Mouse (Mus musculus): ENCODE measurements around the gene Kcna2. TPM values are rescaled to one million over a fixed set of nuclear protein-coding genes. Genes with fewer than 3 reads are reported as not detected.

Gene Kcna2
- polyA plus RNA-seq, 1 experiment from 2014 or later = 0.17 TPM

DNA sequence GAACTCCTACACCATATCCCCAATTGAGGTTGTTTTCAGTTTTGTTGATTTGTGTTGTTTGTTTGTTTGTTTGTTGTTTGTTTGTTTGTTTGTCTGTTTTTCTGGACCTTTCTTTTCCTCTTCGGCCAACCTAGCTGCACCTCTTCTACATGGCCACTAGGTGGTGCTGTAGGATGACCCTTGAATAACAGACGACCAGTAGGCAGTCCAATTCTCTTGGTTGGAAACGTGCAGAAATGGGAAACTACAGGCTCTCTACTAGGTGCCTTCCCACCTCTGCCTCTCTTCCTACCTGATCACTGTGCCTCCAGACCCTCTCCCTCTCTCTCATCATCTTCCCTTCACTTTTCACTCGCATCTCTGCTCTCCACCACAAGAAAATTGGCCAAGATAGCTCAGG is 6.9 kb upstream of the Kcna2 start:
- Histone ChIP-seq H3K27me3 (ENCODE audit: control insufficient read depth, insufficient read depth, low read length) (no peaks in the 10 kb centered on the region), H3K4me2 (ENCODE audit: low read depth) (no peak overlapping the region), H3K9ac (ENCODE audit: low read length) (no peak overlapping the region), H3K4me1 (ENCODE audit: control insufficient read depth, insufficient read depth, low read length) (no peaks in the 10 kb centered on the region), H3K9me3 (ENCODE audit: control insufficient read depth, low read length) (no peaks in the 10 kb centered on the region), H3K36me3 (ENCODE audit: control insufficient read depth, insufficient read depth, low read length) (no peaks in the 10 kb centered on the region), H3K4me3 (ENCODE audit: low read depth, low read length) (no peak overlapping the region), H3K27ac (ENCODE audit: low read depth, low read length) (no peak overlapping the region)
- peak; percentile 54 for DNase-seq (ENCODE audit: low spot score)
- no peak for ATAC-seq (ENCODE audit: insufficient read depth, low FRiP score, low TSS enrichment)
- WGBS = 6% methylated on average over 4 of the region's 4 CpGs

DNA sequence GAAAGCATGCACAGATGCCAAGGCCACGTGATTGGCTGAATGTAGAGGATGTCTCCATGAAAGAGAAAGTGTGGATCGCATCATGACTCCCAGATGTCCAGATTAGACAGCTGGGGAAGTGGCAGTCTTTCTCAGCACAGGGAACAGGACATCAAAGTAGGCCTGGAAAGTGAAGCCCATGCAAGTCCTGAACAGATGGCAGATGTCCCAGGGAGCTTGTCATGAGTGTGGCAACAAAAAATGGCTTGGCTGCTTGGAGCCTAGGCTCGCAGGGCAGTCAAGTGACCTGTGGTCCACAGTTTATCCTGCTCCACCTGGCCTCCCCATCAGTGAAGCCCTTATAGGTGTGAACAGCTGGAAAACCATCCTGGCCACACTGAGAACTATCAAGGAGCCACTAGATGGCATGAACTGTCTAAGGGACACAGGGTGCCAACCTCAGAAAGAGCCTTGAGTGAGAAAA is 4.6 kb upstream of the Kcna2 start:
- 69% methylated on average over 3 of the region's 3 CpGs for WGBS
- H3K4me3 ChIP-seq (ENCODE audit: low read depth, low read length) = no peak overlapping the region
- no peak overlapping the region for H3K9ac ChIP-seq (ENCODE audit: low read length)
- H3K36me3 ChIP-seq (ENCODE audit: control insufficient read depth, insufficient read depth, low read length) = no peaks in the 10 kb centered on the region
- H3K9me3 ChIP-seq (ENCODE audit: control insufficient read depth, low read length) = no peaks in the 10 kb centered on the region
- peaks cover 3% of the 10 kb centered on the region; the same call in 1 of the 2 replicates for H3K4me1 ChIP-seq (ENCODE audit: control insufficient read depth, insufficient read depth, low read length)
- no peak for DNase-seq (ENCODE audit: low spot score)
- H3K4me2 ChIP-seq (ENCODE audit: low read depth) = no peak overlapping the region
- peaks cover 15% of the 10 kb centered on the region; the same call in 1 of the 2 replicates for H3K27me3 ChIP-seq (ENCODE audit: control insufficient read depth, insufficient read depth, low read length)
- ATAC-seq (ENCODE audit: insufficient read depth, low FRiP score, low TSS enrichment) = no peak
- H3K27ac ChIP-seq (ENCODE audit: low read depth, low read length) = no peak overlapping the region

DNA sequence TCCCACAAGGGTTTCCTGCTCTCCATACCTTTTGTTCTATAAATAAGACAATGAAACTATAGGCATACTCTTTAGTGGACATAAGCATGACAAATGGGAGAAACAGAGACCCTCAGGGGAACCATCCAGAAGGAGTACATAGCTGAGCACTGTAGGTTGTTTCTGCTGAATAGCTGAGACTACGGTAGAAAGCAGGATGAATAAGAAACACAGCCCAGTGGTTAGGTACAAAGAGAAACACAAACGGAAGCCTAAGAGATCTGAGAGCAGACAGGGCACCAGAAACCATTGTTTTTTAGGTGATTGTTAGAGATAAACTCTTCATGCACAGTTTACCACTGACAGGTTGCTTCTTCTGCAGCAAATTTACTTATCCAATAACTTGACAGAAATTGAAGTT is 1.1 kb upstream of the Kcna2 start:
- peaks cover 34% of the 10 kb centered on the region; the same call in 1 of the 2 replicates for H3K27me3 ChIP-seq (ENCODE audit: control insufficient read depth, insufficient read depth, low read length)
- 52% methylated on average over 2 of the region's 2 CpGs for WGBS
- H3K4me2 ChIP-seq (ENCODE audit: low read depth) = no peak overlapping the region
- no peaks in the 10 kb centered on the region for H3K36me3 ChIP-seq (ENCODE audit: control insufficient read depth, insufficient read depth, low read length)
- DNase-seq (ENCODE audit: low spot score) (no peak), ATAC-seq (ENCODE audit: insufficient read depth, low FRiP score, low TSS enrichment) (no peak)
- H3K4me1 ChIP-seq (ENCODE audit: control insufficient read depth, insufficient read depth, low read length) = peaks cover 4% of the 10 kb centered on the region; the same call in 1 of the 2 replicates
- no peak overlapping the region for H3K27ac ChIP-seq (ENCODE audit: low read depth, low read length)
- H3K9me3 ChIP-seq (ENCODE audit: control insufficient read depth, low read length) = no peaks in the 10 kb centered on the region
- H3K4me3 ChIP-seq (ENCODE audit: low read depth, low read length) = no peak overlapping the region
- H3K9ac ChIP-seq (ENCODE audit: low read length) = no peak overlapping the region

DNA sequence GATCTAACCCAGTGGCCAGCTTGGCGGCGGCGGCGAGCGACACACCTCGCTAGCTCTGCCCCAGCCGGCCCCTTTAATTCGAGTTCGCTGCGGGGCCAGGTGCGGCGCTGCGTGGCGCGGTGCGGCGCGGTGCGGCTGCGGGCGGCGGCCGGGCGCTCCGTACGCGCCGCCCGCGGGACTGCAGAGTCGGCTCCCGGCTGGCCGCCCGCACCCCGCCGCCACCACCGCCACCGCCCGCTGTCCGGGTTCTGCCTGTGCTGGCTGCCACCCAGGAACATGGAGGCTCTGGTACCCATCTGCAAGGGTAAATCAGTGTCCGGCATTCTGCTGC is 475 bp downstream of the Kcna2 start:
- Histone ChIP-seq H3K27me3 (ENCODE audit: control insufficient read depth, insufficient read depth, low read length) (peaks cover 34% of the 10 kb centered on the region; the same call in 1 of the 2 replicates), H3K4me3 (ENCODE audit: low read depth, low read length) (peak overlapping the region; percentile 57), H3K9ac (ENCODE audit: low read length) (peak overlapping the region; percentile 51), H3K9me3 (ENCODE audit: control insufficient read depth, low read length) (no peaks in the 10 kb centered on the region), H3K27ac (ENCODE audit: low read depth, low read length) (no peak overlapping the region), H3K4me2 (ENCODE audit: low read depth) (peak overlapping the region; percentile 99), H3K4me1 (ENCODE audit: control insufficient read depth, insufficient read depth, low read length) (peaks cover 4% of the 10 kb centered on the region; the same call in 1 of the 2 replicates), H3K36me3 (ENCODE audit: control insufficient read depth, insufficient read depth, low read length) (no peaks in the 10 kb centered on the region)
- ATAC-seq (ENCODE audit: insufficient read depth, low FRiP score, low TSS enrichment) = peak; percentile 51; the same call in 1 of the 2 replicates
- DNase-seq (ENCODE audit: low spot score) = peak; percentile 13
- WGBS = 0% methylated on average over 16 of the region's 41 CpGs

DNA sequence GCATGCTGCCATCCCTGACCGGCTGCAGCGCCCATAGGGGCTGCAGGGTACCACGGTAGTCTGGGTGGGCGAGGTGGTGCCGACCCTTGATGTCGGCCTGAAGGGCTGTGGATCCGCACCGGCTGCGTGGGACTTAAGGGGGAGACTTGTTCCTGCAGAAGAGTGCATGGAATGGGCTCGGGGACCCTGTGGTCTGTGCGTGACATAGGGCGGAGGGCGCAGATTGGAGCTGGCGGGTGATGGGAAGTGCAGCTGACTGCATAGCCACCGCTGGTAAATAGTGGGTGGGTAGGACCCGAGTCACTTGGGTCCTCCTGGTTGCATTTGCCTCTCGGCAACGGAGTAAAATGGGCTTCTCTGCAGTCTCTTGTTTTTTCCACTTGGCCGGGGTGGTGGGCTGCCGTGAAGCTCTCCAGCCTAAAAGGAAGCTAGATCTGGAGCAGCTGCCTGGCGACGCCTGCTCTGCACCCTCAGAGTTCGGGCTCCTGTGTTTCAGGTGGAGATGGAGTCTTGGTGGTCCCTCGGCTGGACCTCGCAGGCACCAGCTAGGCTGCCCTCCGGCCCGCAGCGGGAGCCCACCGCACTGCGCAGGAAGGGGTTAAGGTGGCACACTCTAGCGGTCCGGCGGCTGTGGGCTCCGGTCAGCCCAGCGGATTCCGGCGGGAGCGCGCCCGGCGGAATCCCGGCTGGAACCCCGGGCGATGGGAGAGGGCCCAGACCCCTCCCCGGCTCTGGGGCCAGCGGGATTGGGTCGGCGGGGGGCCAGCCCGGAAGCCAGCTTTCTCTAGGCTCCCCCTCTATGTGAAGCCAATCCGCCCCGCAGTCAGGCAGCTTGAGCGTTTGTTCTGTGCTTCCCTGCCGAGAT is 1.1 kb downstream of the Kcna2 start:
- under 1% methylated on average over 52 of the region's 53 CpGs for WGBS
- H3K27me3 ChIP-seq (ENCODE audit: control insufficient read depth, insufficient read depth, low read length) = peaks cover 34% of the 10 kb centered on the region; the same call in 1 of the 2 replicates
- no peaks in the 10 kb centered on the region for H3K36me3 ChIP-seq (ENCODE audit: control insufficient read depth, insufficient read depth, low read length)
- peaks cover 4% of the 10 kb centered on the region; the same call in 1 of the 2 replicates for H3K4me1 ChIP-seq (ENCODE audit: control insufficient read depth, insufficient read depth, low read length)
- H3K4me2 ChIP-seq (ENCODE audit: low read depth) = peak overlapping the region; percentile 99
- H3K9ac ChIP-seq (ENCODE audit: low read length) = peak overlapping the region; percentile 51
- ATAC-seq (ENCODE audit: insufficient read depth, low FRiP score, low TSS enrichment) (peak; percentile 86), DNase-seq (ENCODE audit: low spot score) (peak; percentile 64)
- peak overlapping the region; percentile 57 for H3K4me3 ChIP-seq (ENCODE audit: low read depth, low read length)
- H3K27ac ChIP-seq (ENCODE audit: low read depth, low read length) = no peak overlapping the region
- H3K9me3 ChIP-seq (ENCODE audit: control insufficient read depth, low read length) = no peaks in the 10 kb centered on the region

DNA sequence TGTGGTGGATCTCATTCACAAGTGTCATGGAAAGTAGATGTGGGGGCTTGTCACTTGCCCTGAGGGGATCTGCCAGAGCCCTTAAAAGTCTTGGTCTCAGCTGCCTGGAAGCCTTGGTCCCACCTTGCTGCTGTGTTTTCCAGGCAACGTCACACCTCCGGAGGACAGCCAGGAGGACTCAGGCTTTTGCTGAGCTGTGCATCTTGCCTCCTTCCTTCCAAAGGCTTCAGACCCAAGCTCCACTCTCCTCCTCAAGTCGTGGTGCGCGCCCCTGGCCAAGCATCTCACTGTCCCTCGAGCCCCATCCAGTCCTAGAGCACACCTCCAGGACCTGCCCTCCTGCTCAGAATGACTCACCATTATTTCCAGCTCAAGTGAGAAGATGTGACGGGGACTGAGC is 2.1 kb downstream of the Kcna2 start:
- H3K27ac ChIP-seq (ENCODE audit: low read depth, low read length) = no peak overlapping the region
- H3K9me3 ChIP-seq (ENCODE audit: control insufficient read depth, low read length) = no peaks in the 10 kb centered on the region
- H3K4me1 ChIP-seq (ENCODE audit: control insufficient read depth, insufficient read depth, low read length) = peaks cover 4% of the 10 kb centered on the region; the same call in 1 of the 2 replicates
- no peak overlapping the region for H3K9ac ChIP-seq (ENCODE audit: low read length)
- peak overlapping the region; percentile 99; the same call in 1 of the 2 replicates for H3K4me2 ChIP-seq (ENCODE audit: low read depth)
- no peak overlapping the region for H3K4me3 ChIP-seq (ENCODE audit: low read depth, low read length)
- no peaks in the 10 kb centered on the region for H3K36me3 ChIP-seq (ENCODE audit: control insufficient read depth, insufficient read depth, low read length)
- H3K27me3 ChIP-seq (ENCODE audit: control insufficient read depth, insufficient read depth, low read length) = peaks cover 34% of the 10 kb centered on the region; the same call in 1 of the 2 replicates
- WGBS = 76% methylated on average over 7 of the region's 7 CpGs
- DNase-seq (ENCODE audit: low spot score) = no peak
- no peak for ATAC-seq (ENCODE audit: insufficient read depth, low FRiP score, low TSS enrichment)

DNA sequence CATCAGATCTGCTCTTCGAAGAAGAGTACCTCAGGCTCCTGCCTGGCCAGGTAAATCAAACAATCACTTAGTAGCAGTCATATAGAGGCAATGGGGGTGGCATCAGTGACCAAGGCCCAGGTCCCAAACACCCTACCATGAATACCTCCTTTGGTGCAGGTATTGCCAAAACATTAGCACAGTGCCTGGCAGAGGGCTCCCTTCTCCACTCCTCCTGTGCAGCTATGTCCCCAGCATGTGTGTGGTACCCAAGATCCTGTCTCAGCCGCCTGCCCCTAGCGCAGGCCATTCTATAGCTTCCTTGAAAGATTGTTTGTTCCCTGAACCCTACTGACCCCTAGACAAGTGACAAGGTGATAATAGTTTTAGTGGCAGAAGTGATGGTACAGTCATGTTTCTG is 2.5 kb downstream of the Kcna2 start:
- H3K4me3 ChIP-seq (ENCODE audit: low read depth, low read length) = no peak overlapping the region
- H3K36me3 ChIP-seq (ENCODE audit: control insufficient read depth, insufficient read depth, low read length) = no peaks in the 10 kb centered on the region
- no peaks in the 10 kb centered on the region for H3K9me3 ChIP-seq (ENCODE audit: control insufficient read depth, low read length)
- H3K4me1 ChIP-seq (ENCODE audit: control insufficient read depth, insufficient read depth, low read length) = peaks cover 4% of the 10 kb centered on the region; the same call in 1 of the 2 replicates
- 89% methylated on average over 3 of the region's 3 CpGs for WGBS
- H3K27me3 ChIP-seq (ENCODE audit: control insufficient read depth, insufficient read depth, low read length) = peaks cover 34% of the 10 kb centered on the region; the same call in 1 of the 2 replicates
- DNase-seq (ENCODE audit: low spot score) = no peak
- H3K27ac ChIP-seq (ENCODE audit: low read depth, low read length) = no peak overlapping the region
- no peak overlapping the region for H3K9ac ChIP-seq (ENCODE audit: low read length)
- ATAC-seq (ENCODE audit: insufficient read depth, low FRiP score, low TSS enrichment) = no peak
- H3K4me2 ChIP-seq (ENCODE audit: low read depth) = no peak overlapping the region

DNA sequence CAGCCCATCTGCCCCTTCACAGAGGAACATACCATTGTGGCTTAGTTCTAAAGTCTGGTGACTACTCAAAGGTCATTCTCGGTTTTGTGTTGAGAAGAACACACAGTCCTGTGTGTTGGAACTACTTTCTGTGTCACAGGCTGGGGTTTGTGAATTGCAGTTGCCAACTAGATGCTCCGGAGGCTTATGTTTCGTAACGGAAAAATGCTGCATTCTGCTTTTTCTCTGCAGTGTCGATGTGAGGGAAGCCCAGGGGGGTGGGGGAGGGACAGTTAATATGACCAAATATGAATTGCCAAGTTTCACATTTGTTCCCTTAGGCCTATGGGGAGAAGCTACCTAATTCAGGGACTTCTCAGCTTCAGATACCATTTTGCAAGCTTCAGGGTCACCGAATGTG is 5.0 kb downstream of the Kcna2 start:
- H3K4me3 ChIP-seq (ENCODE audit: low read depth, low read length) = no peak overlapping the region
- no peak overlapping the region for H3K27ac ChIP-seq (ENCODE audit: low read depth, low read length)
- H3K9ac ChIP-seq (ENCODE audit: low read length) = no peak overlapping the region
- DNase-seq (ENCODE audit: low spot score) (no peak), ATAC-seq (ENCODE audit: insufficient read depth, low FRiP score, low TSS enrichment) (no peak)
- no peaks in the 10 kb centered on the region for H3K36me3 ChIP-seq (ENCODE audit: control insufficient read depth, insufficient read depth, low read length)
- H3K4me1 ChIP-seq (ENCODE audit: control insufficient read depth, insufficient read depth, low read length) = peaks cover 4% of the 10 kb centered on the region; the same call in 1 of the 2 replicates
- WGBS = 89% methylated on average over 6 of the region's 6 CpGs
- H3K27me3 ChIP-seq (ENCODE audit: control insufficient read depth, insufficient read depth, low read length) = peaks cover 22% of the 10 kb centered on the region; the same call in 1 of the 2 replicates
- H3K4me2 ChIP-seq (ENCODE audit: low read depth) = no peak overlapping the region
- no peaks in the 10 kb centered on the region for H3K9me3 ChIP-seq (ENCODE audit: control insufficient read depth, low read length)

DNA sequence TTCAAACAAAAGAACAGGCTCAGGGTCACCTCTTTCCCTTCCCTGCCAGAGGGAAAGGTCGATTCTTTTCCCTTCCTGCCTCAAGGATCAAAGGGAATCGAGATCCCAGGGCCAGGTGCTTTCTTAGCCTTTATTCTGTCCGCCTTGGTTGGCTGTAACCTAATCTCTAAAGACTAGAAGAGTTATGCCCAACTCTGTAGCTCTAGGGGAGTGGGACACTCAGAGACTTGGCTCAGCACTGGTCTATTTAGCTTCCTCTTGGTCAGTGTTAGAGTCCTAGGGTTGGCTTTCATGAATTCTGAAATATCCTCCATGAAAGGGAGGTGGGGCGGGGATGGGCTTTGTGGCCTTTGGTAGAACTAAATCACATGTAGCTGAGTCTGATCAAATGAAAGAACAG is 11.6 kb downstream of the Kcna2 start:
- ATAC-seq (ENCODE audit: insufficient read depth, low FRiP score, low TSS enrichment) = no peak
- Histone ChIP-seq H3K4me3 (ENCODE audit: low read depth, low read length) (no peak overlapping the region), H3K4me2 (ENCODE audit: low read depth) (no peak overlapping the region), H3K27me3 (ENCODE audit: control insufficient read depth, insufficient read depth, low read length) (no peaks in the 10 kb centered on the region), H3K9ac (ENCODE audit: low read length) (no peak overlapping the region), H3K4me1 (ENCODE audit: control insufficient read depth, insufficient read depth, low read length) (no peaks in the 10 kb centered on the region), H3K9me3 (ENCODE audit: control insufficient read depth, low read length) (no peaks in the 10 kb centered on the region), H3K36me3 (ENCODE audit: control insufficient read depth, insufficient read depth, low read length) (no peaks in the 10 kb centered on the region), H3K27ac (ENCODE audit: low read depth, low read length) (no peak overlapping the region)
- no peak for DNase-seq (ENCODE audit: low spot score)
- WGBS = 55% methylated on average over 4 of the region's 4 CpGs
